Mouse (Mus musculus) kidney, adult 9 months (tissue): ENCODE measurements around the gene Bhlha9.
A peak's percentile ranks its signal among the peaks of the same experiment; 100 is the strongest.
"Not testable (repeated sequence)": the region's sequence is repeated elsewhere in the genome, so short reads cannot be mapped to it uniquely, and the experiment has no call there.

Source experiments
- DNase-seq: peaks from one replicate; pipeline ENCODE4 v3.0.0; 2022

Gene Bhlha9

GRCm38 (mm10) chr11:76666002-76666649 lies 6.1 kb upstream of the Bhlha9 start:
- no peak for DNase-seq

GRCm38 (mm10) chr11:76667807-76668206 lies 4.5 kb upstream of the Bhlha9 start:
- DNase-seq, result no peak

GRCm38 (mm10) chr11:76672561-76673384 lies 503 bp downstream of the Bhlha9 start:
- DNase-seq, result no peak

- DNase-seq, result no peak
These were observed 1.9 kb downstream of the Bhlha9 start for GRCm38 (mm10) chr11:76674199-76674598.

- DNase-seq, result no peak
These were observed 2.4 kb downstream of the Bhlha9 start for GRCm38 (mm10) chr11:76674704-76675103.

GRCm38 (mm10) chr11:76679508-76679907 lies 7.2 kb downstream of the Bhlha9 start, which contains the start of gene Trarg1:
TSS of gene Trarg1 (plus strand) at chr11:76679808.
- not testable (repeated sequence) for DNase-seq

- no peak for DNase-seq
These were observed 13.3 kb downstream of the Bhlha9 start for GRCm38 (mm10) chr11:76685604-76686003.

- no peak for DNase-seq
These were observed 19.8 kb downstream of the Bhlha9 start for GRCm38 (mm10) chr11:76692096-76692495.

GRCm38 (mm10) chr11:76695810-76696209 lies 23.5 kb downstream of the Bhlha9 start:
- DNase-seq, result no peak

- no peak for DNase-seq
These were observed 27.4 kb downstream of the Bhlha9 start for GRCm38 (mm10) chr11:76699626-76700025.

GRCm38 (mm10) chr11:76707656-76708055 lies 35.4 kb downstream of the Bhlha9 start:
- no peak for DNase-seq

- DNase-seq, result no peak
These were observed 35.8 kb downstream of the Bhlha9 start for GRCm38 (mm10) chr11:76708066-76708465.

GRCm38 (mm10) chr11:76708881-76709280 lies 36.6 kb downstream of the Bhlha9 start:
- DNase-seq, result peak; percentile 68

GRCm38 (mm10) chr11:76709625-76710452 lies 37.6 kb downstream of the Bhlha9 start:
- peak; percentile 24 for DNase-seq

- DNase-seq, result no peak
These were observed 44.7 kb downstream of the Bhlha9 start for GRCm38 (mm10) chr11:76717000-76717399.
